Mouse (Mus musculus) thymus, adult 18-20 months (tissue): ENCODE measurements around the gene Fsd1l.

Experiments
- DNase-seq, 2 experiments: peaks; one replicate each; pipeline ENCODE4 v3.0.0; 2022; ENCODE audit warnings: mixed read lengths in 2 of 2

Gene Fsd1l

GRCm38 (mm10) chr4:53631316-53632010 lies at the start of gene Fsd1l:
Gene Fsd1l (plus strand): TSS chr4:53631471.
- peak; percentile 20 to 32 for DNase-seq

GRCm38 (mm10) chr4:53587676-53588075 lies 43.6 kb upstream of the Fsd1l start:
- DNase-seq: no peak

DNA sequence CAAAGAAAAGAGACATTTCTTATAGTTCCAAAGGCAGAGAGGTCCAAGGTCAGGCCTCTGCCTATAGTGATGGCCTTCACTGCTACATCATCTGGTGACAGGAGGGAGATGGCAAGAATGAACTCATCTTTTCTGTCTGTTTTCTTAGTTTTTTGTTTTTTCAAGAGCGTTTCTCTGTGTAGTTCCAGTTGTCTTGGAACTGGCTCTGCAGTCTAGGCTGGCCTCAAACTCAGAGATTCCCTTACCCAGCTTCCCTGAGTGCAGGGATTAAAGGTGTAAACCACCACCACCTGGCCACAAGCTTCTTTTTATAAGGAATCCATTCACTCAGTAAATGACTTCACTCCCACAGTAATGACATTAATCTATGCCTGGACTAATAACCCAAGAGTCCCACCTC lies 42.3 kb upstream of the Fsd1l start:
- DNase-seq: no peak

GRCm38 (mm10) chr4:53589466-53589865 lies 41.8 kb upstream of the Fsd1l start:
- no peak for DNase-seq

- DNase-seq: no peak
These were observed 41.1 kb upstream of the Fsd1l start for GRCm38 (mm10) chr4:53590163-53590562.

DNA sequence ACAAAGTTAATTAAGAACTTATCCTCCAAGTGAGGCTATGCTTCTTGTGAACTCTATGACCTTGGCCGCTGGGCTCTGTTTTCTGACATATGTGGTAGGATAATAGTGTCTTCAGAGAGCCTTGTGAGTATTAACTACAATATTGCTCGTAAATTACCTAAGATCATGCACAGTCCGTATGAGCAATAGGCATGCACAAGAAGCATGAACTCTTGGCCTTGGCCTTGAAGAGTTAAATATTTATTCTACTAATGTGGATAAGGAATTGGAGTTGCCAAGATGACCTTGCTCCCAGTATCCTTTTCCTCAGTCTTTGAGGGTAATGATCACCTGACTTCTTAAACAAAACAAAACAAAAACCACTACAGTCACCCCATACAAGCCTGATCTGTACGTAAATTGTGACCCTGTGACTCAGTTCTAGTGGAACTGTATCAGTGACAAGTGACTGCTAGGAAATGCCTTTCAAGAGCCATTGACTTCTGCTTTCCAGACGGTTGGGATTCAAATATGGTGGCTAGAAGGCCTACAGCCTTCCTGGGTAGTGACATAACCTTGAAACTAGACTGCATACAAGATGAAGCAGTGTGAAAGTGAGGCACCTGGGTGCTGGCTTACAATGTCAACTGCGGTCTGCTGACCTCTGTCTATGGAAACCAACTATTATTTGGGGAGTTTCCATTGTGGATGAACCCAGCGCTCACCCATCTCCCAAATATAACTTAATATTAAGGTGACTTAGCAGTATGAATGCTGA lies 40.4 kb upstream of the Fsd1l start:
- no peak for DNase-seq

DNA sequence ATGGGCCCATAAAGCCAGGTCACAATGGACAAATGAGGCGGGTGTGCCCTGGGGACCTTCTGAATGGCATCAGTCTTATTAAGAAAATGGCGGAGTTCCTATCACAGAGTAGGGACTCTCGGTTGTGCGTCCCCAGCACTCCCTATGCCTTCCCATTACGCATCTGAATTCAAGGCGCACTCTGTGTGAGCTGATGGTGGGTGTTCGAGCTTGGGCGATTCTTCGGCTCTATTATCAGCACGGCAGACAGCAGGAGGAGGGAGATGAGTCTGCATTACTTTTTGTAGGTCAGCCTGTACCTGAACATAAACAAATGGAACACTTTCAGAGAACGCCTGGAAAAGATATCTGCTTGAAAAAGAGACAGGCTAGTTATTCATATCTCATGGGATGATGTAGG lies 39.7 kb upstream of the Fsd1l start:
- DNase-seq: no peak

- no peak for DNase-seq
These were observed 39.3 kb upstream of the Fsd1l start for GRCm38 (mm10) chr4:53591941-53592340.

DNA sequence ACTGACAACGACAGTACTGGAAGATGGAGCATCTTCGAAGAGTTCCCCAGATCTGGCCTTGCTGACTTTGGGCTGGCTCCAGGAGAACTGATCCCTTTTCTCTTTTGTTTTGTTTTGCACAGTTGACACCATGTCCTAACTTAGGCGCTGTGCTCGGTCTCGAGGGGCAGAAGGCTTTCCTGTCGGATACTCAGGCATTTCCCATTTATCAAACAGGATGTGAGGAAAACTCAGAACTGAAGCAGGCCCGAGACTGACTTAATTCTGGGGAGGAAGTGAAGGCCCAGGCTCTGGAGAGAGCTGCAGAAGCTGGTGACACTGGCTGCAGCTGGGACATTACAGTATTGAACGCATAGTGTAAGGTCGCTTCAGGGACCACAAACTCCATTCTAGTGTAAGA lies 38.9 kb upstream of the Fsd1l start:
- no peak for DNase-seq

DNA sequence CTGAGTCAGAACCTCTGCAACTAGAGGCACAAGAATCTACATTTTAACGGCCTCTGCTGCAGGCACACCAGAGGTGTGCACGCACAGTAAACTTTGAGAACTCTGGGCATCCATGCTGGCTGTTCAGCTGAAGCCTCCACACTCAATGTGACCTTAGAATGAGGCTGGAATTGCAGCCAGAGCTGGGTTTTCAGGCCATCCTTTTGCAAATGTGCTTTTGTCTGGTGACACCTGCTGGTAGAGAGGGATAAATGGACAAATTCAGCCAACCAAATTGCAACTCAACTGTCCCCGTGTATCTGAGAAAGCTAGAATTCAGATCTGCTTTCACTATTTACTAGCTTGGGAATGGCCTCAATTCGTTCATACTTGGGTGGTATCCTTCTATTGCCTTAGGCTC lies 37.1 kb upstream of the Fsd1l start:
- DNase-seq: no peak

DNA sequence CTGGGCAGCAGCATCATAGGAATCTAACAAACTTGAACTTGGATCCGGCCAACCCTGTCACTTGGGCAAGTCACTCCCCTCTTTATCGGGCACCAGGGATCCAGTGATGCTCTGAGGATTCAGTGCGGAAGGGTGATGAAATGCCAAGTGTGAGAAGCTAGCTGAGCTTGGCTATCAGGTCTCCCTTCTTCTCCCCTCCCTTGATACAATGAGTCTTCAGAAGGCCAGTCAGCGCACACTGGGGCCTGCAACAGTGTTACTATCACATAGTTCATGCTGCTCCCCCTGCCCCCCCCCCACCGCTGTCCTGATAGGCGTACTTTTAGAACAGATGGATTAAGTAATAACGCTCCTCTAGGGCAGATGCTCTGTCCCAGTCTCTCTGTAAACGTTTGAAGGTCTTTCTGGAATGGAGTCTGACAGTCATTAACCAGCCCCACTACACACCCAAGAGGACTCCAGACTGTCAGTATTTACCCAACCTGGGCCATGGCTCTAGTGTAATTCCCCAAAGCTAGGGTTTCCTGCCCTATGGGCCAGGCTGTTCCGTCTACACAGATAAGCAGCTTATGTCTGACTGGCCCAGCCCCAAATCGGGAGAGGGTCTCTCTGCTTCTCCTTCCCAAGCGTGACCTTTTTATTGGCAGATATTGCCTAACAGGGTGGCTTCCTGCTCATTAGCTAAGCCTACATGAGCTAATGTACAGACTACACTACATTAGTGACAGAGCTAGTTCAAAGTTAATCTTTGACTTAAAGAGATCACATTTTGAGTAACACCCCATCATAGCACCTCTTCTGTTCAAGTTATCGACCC lies 35.8 kb upstream of the Fsd1l start:
- DNase-seq: no peak

DNA sequence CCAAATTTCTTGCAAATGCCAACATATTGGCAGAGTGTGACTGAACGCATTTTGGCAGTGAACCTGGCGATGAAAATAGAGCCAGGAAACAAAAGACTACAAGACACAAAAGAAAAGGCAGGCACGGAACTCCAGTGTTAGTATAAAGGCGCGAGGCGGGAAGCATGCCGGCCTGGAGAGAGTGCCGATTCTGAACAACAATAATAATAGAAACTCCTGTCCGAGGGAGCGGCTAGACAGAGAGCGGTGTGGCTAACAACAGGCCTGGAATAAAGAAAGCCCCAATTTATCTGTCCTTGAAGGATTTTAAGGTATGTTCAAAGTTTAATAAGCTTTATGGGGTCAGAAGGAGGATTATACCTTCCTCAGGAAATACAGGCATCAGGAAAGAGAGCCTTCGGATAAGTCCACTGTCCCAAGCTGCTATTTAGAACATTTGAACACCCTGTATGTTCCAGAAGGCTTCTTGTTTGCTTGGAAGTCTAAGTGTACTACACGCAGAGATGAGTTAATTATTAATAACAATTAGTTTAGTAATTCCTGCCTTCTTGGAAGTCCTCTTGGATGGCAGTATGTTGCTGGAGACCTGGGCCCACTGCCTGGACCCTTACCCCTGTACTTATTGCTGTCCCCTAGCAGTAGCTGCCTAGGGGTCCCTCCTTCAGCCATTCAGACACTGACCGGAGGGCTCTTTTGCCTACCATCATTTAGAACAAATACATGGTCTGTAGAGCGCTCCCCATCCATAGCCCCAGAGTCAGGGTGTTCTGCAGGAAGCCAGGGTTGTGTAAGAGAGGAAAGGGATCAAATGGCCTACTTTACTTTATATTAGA lies 35.0 kb upstream of the Fsd1l start:
- DNase-seq: no peak

DNA sequence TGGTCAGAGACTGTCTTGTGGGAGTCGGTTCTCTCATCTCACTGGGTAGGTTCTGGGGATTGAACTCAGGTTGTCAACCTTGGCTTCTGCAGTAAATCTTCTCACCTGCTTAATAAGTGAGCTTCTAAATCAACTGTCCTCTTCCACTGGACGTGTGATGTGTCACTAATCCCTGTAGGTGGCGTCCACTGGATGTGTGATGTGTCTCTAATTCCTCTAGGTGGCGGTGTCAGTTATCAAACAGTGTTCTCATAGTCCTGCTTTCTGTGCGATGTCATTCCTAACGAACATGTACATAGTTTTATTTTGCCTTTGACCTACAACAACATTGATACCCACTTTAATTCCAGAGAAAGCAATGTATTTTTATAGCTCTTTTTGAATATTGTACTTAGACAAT lies 30.8 kb upstream of the Fsd1l start:
- DNase-seq: no peak

- DNase-seq: no peak
These were observed 16.6 kb upstream of the Fsd1l start for GRCm38 (mm10) chr4:53614576-53615225.

GRCm38 (mm10) chr4:53617968-53618367 lies 13.3 kb upstream of the Fsd1l start:
- DNase-seq: no peak

DNA sequence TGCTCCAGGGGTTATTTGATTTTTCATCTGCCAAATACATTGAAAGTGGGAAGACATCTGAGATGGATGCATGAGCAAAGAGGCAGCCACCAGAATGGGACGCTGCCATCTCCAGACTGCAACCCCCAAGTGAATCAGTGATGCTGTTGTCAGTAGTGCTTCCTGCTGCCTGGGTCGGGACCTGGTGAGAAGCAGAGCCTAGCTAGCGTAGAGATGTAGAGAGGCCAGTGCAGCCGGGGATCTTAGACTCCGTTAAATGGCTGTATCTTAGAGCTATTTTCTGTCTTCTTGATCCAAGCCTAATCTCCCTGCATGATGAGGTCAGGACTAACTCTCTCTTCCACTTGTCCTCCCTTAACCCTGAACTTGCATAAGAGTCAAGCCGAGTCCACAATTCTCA lies 11.2 kb upstream of the Fsd1l start:
- DNase-seq: no peak

DNA sequence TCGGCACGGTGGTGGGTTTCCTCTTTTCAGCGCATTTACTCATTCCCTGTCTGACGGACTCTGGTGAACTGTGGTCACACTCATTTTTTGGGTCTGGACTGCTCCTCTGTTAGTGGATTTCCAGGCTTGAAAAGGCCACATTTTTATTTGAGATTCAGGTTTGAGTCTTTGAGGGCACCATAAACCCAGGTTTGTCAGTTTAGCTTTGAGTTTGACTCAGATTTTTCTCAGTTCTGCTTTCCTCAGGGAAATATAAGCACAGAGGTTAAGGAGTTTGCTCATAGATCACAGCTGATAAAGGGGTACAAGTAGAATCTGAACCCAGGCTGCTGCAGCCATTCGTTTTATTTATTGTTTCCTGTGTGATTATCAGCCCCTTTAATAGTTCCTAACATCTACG lies 10.2 kb upstream of the Fsd1l start:
- no peak for DNase-seq

DNA sequence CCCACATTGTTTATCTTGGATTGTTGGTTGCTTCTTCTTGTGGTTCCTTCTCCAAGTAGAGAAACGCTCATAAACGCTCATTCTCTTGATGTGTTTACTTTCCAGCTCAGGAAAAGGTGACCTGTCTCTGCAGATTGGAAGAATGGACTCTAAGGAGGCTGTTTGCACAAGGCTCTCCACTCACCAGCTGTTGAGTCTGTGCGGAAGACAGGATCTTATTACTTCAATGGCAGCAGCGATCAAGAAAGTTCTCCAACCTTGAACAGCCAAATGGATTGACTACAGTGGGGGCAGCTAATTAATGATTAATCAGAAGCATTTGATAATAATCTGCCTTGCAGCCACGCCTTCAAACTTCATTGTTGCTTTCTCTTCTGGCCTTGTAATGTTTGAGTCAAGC lies 9.8 kb upstream of the Fsd1l start:
- DNase-seq: no peak

GRCm38 (mm10) chr4:53623711-53624110 lies 7.6 kb upstream of the Fsd1l start:
- DNase-seq: no peak

DNA sequence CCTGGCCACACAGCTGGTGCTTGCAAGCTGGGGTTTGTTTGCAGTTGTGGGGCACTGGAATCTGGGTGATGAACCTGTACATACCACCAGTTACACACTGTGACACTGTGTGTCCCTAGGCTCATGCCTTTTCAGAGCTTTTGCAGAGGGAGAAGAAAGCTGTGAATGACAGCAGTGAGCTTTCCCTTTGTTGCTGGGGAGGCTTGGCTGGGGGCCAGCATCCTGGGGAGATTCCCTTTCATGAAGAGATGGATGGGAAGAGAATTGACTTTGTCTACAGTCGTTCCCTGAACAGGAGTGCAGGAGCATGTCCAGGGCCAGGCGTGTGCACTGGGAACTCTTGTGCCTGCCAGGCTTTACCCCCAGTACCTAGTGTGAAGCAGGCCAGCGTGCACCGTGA lies 6.5 kb upstream of the Fsd1l start:
- no peak for DNase-seq

DNA sequence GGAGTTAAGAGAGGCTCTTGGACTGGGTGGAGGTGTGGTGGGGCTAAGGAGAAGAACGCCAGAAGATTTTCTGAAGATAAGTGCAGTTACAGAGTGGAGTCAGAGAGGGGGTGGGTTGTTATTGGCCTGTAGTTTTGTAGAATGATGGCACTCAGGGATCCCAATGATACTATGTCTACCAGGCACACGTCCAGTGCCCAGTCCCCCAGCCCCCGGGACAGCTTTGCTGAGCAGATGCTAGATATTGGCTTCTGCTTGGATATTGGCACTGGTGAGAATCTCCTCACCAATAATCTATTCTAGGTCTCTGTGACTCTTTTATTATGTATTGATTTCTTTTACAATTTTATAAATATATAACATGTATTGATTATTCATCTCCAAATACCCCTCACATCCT lies 6.0 kb upstream of the Fsd1l start:
- DNase-seq: no peak

- no peak for DNase-seq
These were observed 2.3 kb upstream of the Fsd1l start for GRCm38 (mm10) chr4:53628924-53629323.
